Mouse (Mus musculus): ENCODE data around the gene Gcfc2. TPM values are rescaled to one million over a fixed set of nuclear protein-coding genes. Genes with fewer than 3 reads are reported as not detected.

The Gcfc2 gene
- 4.9 and 6.7 TPM in 2 replicates for polyA plus RNA-seq (2012)

DNA sequence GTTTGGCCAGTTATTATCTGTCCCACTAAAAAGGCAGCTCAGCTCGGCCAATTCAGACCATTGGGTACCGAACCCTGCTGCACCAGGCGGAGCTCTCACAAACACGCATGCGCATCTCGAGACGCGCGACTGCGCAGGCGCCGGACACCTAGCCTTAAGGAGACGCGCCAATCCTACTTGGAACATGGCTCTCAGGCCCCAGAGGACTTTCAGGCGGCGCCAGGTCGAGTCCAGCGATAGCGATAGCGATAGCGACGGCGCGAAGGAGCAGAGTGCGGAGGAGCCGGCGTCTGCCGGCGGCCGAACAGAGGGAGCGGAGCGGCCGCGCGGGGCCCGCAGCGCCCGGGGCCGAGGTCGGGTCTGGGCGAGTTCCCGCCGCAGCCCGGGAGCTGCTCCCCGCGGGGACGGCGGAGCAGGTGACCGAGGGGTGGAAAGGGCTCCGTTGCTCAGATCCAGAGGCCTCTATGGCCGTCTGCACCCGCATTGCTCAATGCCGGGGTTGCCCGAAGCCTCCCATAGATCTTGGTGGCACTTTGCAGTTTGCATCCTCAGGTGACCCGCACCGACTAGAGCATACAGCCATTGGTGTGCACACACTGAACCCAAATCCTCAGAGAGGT, at the start of gene Gcfc2:
Gene Gcfc2, plus strand, starts transcription at position 147 of the 620 bp plus-strand sequence.
- TF ChIP-seq GATA1 (IDR thresholded peaks at IDR 0.05; ENCODE audit: low read length) = no peak

DNA sequence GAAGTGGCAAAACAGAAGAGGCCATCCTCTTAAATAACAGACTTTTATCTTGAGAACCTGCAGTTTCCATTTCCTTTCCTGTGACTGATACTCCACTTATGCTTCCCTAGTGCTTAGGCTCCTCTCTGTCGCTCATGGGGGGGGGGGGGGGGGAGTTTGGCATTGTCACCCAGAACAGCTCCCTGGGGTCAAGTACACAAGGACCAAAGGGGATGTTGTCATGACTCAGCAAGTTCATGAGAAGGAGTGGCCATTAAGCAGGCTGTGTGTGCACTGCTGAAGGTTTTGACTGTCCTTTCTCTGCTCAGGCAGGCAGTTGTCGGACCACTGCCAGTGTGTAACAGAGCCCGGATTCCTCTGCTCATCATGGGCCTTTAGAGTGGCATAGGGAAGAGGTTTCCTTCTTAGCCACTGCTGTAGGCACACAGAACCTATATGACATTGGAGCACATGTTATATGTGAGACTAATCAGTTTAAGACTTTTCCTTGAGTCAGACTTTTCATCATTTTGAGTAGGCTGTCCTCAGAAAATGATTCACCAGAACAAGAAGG, 27.7 kb upstream of the Gcfc2 start:
- TF ChIP-seq GATA1 (IDR thresholded peaks at IDR 0.05; ENCODE audit: low read length) = no peak

DNA sequence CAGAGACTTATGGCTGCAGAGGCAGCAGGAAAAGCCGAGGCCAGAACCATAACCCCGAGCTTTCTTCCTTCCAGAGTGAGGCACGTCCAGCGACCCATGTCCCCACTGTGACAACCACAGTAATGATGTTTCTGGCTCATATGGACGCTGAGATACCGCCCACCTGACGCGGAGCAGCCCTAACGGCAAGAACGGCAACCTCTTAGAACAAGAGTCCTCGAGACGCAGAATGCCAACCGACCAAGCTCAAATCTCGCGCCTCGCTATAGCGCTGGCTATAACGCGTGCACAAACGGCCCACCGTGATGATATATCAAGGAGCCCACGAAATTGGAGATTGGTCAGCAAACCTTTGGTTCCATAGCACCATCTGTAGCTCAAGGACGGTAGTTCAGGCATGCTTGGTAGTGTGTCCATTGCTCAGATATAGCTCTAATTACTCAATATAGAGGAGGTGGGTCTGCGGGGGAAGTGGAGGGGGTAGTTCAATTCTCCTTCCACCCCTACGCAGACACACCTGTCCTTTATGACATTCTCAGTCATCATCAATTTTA, 13.1 kb upstream of the Gcfc2 start:
- TF ChIP-seq GATA1 (IDR thresholded peaks at IDR 0.05; ENCODE audit: low read length) = no peak

DNA sequence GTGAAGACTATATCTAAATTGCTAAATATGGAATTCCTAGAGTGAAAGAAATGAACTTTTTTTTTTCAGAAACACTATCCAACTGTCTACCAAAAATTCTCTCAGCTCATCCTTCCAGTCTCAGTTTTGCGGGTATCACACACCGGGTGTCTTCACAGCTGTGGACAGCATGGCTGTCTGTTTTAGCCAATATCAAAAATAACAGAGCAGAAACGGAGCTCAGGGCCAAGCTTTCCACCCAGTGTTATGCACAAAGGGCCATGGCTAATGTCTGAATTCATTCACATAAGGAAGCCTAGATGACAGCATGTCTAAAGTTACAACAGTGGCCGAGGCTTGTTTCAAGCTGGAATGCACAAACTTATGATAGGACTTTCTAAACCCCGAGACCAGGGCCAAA, 12.2 kb upstream of the Gcfc2 start:
- TF ChIP-seq GATA1 (IDR thresholded peaks at IDR 0.05; ENCODE audit: low read length) = no peak

DNA sequence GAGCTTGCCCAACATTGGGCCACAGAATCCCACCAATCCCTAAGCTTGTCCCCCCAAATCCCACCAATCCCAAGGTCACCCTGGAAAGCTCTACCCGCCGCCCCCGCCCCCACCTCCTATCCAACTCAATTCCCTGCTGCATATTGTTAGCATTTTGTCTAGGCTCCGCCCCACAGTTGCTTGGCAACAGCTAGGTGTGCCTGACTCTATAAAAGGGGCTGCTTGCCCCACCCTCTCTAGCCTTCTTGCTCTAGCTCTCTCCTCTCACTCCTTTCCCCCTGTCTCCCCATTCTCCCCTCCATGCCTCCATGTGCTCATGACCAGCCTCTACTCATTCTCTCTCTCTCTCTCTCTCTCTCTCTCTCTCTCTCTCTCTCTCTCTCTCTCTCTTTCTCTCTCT, 11.8 kb upstream of the Gcfc2 start:
- no peak for TF ChIP-seq GATA1 (IDR thresholded peaks at IDR 0.05; ENCODE audit: low read length)

DNA sequence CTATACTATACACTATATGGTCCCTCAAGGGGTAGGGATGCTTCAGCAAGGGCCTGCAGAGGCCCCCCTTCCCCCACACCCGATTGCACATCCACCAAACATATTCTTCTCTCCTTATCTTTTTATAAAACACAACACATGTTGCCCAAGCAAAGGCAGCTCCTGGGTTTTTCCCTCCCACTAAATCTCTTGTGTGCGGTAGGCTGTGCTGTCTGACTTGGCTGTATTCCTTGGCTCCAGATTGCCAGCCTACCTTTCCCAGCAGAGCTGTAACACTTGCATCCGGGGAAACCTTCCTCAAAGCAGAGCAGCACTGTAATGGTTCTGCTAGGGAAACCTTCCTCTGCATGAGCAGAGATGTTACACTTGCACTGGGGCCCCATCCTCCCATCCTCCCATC, 11.3 kb upstream of the Gcfc2 start:
- no peak for TF ChIP-seq GATA1 (IDR thresholded peaks at IDR 0.05; ENCODE audit: low read length)

DNA sequence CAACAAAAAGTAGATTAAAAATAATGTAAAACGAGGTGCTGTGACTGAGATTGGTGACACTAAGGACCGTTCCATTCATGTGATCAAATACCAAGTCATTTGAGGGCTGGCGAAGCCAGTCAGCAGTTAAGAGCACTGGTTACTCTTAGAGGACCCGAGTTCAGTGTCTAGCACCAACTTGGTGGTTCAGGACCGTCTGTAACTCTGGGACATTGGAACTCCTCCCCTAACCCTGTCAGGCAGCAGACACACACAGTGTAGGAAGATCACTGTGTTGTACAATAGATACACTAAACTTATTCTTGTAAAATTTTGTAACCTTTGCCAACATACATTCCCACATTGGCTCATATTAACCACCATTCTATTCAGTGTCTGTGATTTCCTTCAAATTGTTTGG, 835 bp downstream of the Gcfc2 start:
- TF ChIP-seq GATA1 (IDR thresholded peaks at IDR 0.05; ENCODE audit: low read length) = no peak

DNA sequence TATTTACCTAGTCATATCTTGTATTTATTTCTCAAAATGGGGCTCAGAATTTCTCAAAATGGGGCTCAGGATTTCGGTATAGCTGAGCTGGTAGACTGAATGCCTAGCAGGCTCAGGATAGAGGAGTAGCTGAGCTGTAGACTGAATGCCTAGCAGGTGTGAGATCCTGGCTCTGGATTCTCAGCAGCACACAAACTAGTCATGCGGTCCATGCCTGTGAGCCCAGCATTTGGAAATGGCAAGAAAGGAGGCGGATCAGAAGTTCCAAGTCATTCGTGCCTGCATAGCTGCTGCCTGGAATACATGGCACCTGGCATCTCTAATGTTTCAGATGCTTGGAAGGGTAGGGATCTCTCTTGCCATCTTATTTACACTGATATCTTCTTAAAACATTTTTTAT, 5.9 kb downstream of the Gcfc2 start:
- TF ChIP-seq GATA1 (IDR thresholded peaks at IDR 0.05; ENCODE audit: low read length) = no peak

DNA sequence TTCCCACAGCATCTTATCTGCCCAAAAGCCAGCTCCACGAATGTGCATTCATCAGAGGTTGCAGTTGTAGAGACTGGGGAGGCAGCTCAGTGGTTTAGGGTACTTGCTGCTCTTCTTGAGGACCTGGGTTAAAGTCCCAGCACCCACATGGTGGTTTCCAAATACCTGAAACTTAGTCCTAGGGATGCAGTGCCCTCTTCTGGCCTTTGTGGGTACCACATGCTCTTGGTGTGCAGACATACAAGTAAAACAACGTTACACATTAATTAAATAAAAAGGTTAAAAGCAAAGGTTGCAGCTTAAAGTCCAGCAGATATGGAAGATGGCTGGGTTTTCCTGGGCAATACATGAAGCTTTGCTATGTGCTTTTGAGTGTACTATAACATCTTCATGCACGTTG, 9.8 kb downstream of the Gcfc2 start:
- TF ChIP-seq GATA1 (IDR thresholded peaks at IDR 0.05; ENCODE audit: low read length) = no peak

DNA sequence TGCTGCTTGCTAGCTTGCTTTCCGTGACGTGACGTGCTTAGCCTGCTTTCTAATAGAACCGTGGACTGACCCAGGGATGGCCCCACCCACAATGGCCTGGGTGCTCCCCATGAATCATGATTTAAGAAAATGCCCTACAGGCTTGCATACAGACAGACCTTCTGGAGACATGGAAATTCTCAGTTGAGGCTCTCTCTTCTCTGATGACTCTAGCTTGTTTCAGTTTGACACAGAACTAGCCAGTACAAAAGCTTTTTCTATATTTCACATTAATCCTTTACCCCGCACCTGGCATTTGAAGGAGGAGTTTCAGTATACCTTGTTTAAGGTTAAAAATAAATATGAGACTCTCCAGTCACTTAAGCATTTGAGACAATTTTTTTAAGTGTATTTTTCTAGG, 18.2 kb downstream of the Gcfc2 start:
- no peak for TF ChIP-seq GATA1 (IDR thresholded peaks at IDR 0.05; ENCODE audit: low read length)

DNA sequence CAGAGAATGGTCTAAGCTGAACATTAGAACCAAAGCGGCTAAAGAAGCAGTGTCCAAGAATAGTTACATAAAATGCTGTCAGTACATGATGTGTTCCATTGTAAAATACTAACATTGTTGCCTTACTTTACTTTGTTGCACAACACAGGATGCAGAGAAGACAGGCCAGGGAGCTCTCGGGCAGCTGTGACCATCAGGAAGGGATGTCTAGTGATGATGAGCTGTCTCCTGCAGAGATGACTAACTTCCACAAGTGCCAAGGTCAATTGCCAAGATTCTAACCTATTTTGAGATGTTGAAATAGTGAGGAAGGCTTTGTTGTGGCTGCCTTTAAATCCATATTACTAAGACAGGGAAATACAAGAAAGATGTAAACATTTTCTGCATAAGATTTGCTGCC, 19.8 kb downstream of the Gcfc2 start:
- no peak for TF ChIP-seq GATA1 (IDR thresholded peaks at IDR 0.05; ENCODE audit: low read length)

DNA sequence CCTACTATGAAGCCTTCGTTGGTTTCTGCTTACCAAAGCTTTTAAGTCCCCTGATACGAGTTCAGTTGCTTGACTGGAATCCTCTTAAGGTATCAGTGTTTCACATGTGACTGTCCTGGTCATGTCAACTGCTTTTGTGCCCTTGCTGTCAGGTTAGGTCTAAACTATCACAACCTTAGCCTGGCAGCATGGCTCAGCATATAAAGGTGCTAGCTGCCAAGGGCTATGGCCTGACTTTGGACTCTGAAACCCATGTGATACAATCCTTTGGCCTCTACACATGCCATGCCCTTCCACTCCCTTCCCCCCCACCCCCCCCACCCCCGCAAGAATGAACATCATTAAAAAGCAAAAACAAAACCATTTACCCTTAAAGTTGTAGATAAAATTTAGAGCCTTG, 21.0 kb downstream of the Gcfc2 start:
- no peak for TF ChIP-seq GATA1 (IDR thresholded peaks at IDR 0.05; ENCODE audit: low read length)

DNA sequence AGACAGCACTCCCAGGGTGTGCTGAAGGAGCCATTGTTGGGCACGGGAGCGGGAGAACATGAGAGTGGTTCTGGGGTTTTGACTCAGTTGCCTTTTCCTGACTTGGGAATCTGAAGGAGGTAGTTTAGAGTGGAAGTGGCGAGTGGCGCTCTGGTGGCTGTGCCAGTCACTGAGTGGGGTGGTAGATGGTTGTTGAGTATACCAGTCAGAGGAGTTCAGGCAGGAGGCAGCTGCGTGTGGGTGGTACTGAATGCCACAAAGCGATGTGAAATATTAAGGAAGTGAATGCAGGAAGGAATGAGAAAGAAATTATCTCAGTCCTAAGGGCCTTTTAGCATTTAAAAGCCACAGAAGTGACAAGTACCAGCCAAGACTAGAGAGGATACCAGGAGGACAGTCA, 23.4 kb downstream of the Gcfc2 start:
- no peak for TF ChIP-seq GATA1 (IDR thresholded peaks at IDR 0.05; ENCODE audit: low read length)

DNA sequence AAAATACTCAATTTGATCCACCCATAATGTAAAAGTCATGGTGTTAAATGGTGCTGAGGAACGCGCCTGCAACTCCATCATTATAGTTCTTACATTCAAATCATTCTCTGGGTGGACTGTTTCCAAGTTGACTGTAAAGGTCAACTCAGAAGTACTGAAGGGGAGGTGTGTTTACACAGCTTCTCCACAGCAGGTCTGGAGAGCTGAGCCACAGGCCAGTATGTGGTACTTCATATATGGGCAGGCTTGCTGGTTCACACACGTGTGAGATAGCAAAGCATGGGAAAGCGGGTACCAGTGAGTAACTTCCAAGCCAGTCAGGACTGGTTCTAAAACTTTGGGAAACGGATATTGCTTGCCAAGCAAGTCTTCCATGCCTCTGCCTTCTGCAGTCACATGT, 31.7 kb downstream of the Gcfc2 start:
- no peak for TF ChIP-seq GATA1 (IDR thresholded peaks at IDR 0.05; ENCODE audit: low read length)

DNA sequence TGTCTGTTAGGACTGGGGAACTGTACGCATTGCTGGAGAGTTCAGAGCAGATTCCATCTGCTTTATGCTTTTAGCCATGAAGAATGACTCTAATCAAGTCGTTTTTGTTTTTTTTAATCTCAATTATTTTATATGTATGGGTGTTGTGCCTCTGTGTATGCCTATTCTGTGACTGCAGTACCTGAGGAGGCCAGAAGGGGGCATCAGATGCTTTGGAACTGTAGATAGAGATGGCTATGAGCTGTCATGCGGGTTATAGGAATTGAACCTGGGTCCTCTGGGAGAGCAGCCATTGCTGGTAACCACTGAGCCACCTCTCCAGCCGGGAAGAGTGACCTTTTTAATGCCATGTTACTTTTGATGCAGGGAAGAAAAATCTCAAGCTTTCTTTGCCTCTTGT, 32.9 kb downstream of the Gcfc2 start:
- TF ChIP-seq GATA1 (IDR thresholded peaks at IDR 0.05; ENCODE audit: low read length) = no peak

DNA sequence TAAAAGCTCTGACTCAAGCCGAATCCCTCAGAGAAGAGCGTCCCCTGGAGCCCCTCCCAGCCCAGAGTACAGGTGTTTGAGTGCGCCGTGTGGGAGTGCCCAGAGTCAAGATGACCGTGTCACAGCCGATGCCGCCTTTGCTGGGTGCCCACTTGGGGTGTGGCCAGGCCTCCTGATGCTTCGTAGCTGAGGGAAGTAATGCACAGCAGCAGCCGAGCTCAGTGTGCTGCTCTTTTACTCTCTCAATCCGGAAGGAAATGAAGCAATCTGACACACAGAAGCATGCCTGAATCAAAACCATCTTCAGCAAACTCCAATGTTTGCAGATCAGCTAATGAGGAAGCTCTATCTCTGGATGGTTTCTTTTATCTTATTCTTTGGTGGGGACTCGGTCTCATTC, 34.5 kb downstream of the Gcfc2 start:
- no peak for TF ChIP-seq GATA1 (IDR thresholded peaks at IDR 0.05; ENCODE audit: low read length)

DNA sequence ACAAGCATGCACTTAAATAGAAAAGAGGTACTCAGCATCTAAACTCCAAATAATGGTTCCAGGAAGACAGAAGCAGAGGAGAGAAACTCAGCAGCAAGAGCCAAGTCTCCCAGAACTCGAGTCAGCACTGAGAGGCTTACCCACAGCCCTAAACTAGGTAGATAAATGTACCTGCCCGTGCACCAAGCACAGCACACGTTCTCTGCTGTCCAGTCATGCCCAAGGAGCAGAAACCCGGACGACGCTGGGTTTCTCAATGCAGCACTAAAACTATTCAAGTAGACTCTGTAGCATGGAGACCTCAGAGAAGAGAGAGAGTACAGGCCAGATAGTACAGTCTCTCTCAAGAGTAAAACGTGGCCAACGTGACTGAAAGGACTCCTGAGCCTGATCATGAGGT, 36.4 kb downstream of the Gcfc2 start:
- TF ChIP-seq GATA1 (IDR thresholded peaks at IDR 0.05; ENCODE audit: low read length) = no peak
